Mouse (Mus musculus) heart, postnatal 0 days (tissue): ENCODE measurements around the gene Apoc4. TPM values are rescaled to one million over a fixed set of nuclear protein-coding genes. Genes with fewer than 3 reads are reported as not detected.

ENCODE experiments used
- ATAC-seq: fragments of 200-750 bp; cut with Nextera tagmentation; 2 replicates; pipeline ENCODE4 v1.8.0; 2017; ENCODE audit warnings: low read depth, moderate number of reproducible peaks, moderate library complexity; ENCODE audit not compliant: insufficient read depth
- DNase-seq: peaks from one replicate; pipeline ENCODE4 v3.0.0-alpha.2; 2016; ENCODE audit warnings: low spot score
- H3K27ac ChIP-seq: fragments of 300-500 bp; sonication (generic); 2 replicates; pipeline ENCODE4 v1.5.1; 2014; ENCODE audit warnings: low read depth, mild to moderate bottlenecking
- H3K27me3 ChIP-seq: fragments of 300-500 bp; sonication (generic); 2 replicates; pipeline ENCODE4 v1.6.1; 2014; ENCODE audit warnings: low read length, mixed read lengths; ENCODE audit not compliant: control insufficient read depth, insufficient read depth
- H3K36me3 ChIP-seq: fragments of 300-500 bp; sonication (generic); replicated peaks from 2 replicates; pipeline ENCODE4 v1.6.1; 2014; ENCODE audit warnings: low read length, mixed read lengths; ENCODE audit not compliant: control insufficient read depth, insufficient read depth
- H3K4me1 ChIP-seq: fragments of 300-500 bp; sonication (generic); 2 replicates; pipeline ENCODE4 v1.6.1; 2014; ENCODE audit warnings: antibody characterized with exemption; ENCODE audit not compliant: control insufficient read depth, insufficient read depth
- H3K4me2 ChIP-seq: fragments of 300-500 bp; sonication (generic); 2 replicates; pipeline ENCODE4 v1.6.1; 2014; ENCODE audit warnings: low read depth, mild to moderate bottlenecking, low read length, moderate library complexity
- H3K4me3 ChIP-seq: fragments of 300-500 bp; sonication (generic); 2 replicates; pipeline ENCODE4 v1.5.1; 2014; ENCODE audit warnings: low read depth, low read length
- H3K9ac ChIP-seq: fragments of 300-500 bp; sonication (generic); replicated peaks from 2 replicates; pipeline ENCODE4 v1.6.1; 2014; ENCODE audit warnings: low read depth, low read length, mixed read lengths
- H3K9me3 ChIP-seq: fragments of 300-500 bp; sonication (generic); replicated peaks from 2 replicates; pipeline ENCODE4 v1.6.1; 2016; ENCODE audit warnings: low read length; ENCODE audit not compliant: control insufficient read depth
- CTCF ChIP-seq: IDR thresholded peaks from 2 replicates; pipeline ENCODE4 v1.5.1; 2016; ENCODE audit warnings: antibody characterized with exemption, control low read depth, low read depth
- EP300 ChIP-seq: IDR thresholded peaks from 2 replicates; pipeline ENCODE4 v1.6.1; 2016; ENCODE audit warnings: antibody characterized with exemption, low read depth
- WGBS: fragments of 180-500 bp; shearing (Covaris S2); extraction: QIAGEN DNeasy Blood & Tissue Kit; methylation state at CpG from one replicate; pipeline ENCODE4 v1.1.7; 2014; 5-methylcytosine and 5-hydroxymethylcytosine counted together
- polyA plus RNA-seq: library from polyadenylated mRNA; unstranded; fragments of >200 nt; fragmentation: Nextera tagmentation; extraction: Ambion mirVana; gene quantifications from 2 replicates; pipeline ENCODE4 v1.2.1, GENCODE M21; 2015
- total RNA-seq: library from RNA; depleted of rRNA; stranded (reverse); fragments of >200 nt; gene quantifications from 2 replicates; pipeline ENCODE4 v1.2.3, GENCODE M21; 2014; ENCODE audit warnings: low replicate concordance

The Apoc4 gene
- total and polyA plus RNA-seq, 2 experiments from 2014 or later = 0.18 TPM; not detected in 1

DNA sequence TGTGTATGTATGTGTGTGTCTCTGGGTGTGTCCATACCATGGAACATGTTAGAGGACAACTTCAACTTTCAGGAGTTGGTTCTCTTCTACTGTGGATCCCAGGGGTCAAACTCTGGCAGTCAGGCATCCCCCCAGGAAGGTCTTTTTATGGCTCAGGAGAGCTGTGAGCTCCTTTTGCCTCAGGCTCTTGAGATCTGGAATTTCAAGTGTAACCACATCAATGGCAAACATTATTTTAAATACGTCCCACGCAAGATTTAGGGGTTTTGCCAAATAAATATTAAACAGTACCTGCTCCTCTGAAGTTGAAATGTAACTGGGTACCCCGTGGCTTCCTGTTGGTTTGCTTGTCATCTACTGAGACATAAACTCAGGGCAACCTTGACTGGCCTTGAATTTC is 1.7 kb upstream of the Apoc4 start:
- Histone ChIP-seq H3K9me3 (no peaks in the 10 kb centered on the region), H3K9ac (no peak overlapping the region), H3K4me1 (0 out of 2 replicates have a peak, but pooled peaks cover 2% of the 10 kb centered on the region), H3K27ac (no peak overlapping the region), H3K4me3 (no peak overlapping the region), H3K36me3 (no peaks in the 10 kb centered on the region), H3K27me3 (no peaks in the 10 kb centered on the region), H3K4me2 (no peak overlapping the region)
- no peak for ATAC-seq
- TF ChIP-seq CTCF (no peak), EP300 (no peak)
- DNase-seq = no peak
- WGBS = 72% methylated on average over 3 of the region's 3 CpGs

DNA sequence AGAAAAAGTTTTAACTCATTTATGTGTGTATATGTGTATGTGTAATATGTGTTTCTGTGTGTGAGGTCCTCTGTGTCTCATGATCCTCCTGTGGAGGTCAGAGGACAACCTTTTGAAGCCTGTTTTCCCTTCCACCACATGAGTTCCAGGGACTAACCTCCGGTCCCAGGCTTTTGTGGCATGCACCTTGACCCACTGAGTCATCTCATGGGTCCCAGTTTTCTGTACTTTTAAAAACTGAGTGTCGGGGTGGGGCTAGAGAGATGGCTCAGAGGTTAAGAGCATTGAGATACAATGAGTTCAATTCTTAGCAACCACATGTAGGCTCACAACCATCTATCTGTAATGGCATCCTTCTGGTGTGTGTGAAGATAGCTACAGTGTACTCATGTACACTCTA is 577 bp downstream of the Apoc4 start:
- no peaks in the 10 kb centered on the region for H3K36me3 ChIP-seq
- H3K27me3 ChIP-seq = no peaks in the 10 kb centered on the region
- DNase-seq = no peak
- H3K27ac ChIP-seq = no peak overlapping the region
- no peak for TF ChIP-seq EP300
- TF ChIP-seq CTCF = no peak
- H3K4me2 ChIP-seq = no peak overlapping the region
- no peak overlapping the region for H3K9ac ChIP-seq
- no peak for ATAC-seq
- 0 out of 2 replicates have a peak, but pooled peaks cover 2% of the 10 kb centered on the region for H3K4me1 ChIP-seq
- no peak overlapping the region for H3K4me3 ChIP-seq
- 84% methylated on average over 2 of the region's 2 CpGs for WGBS
- no peaks in the 10 kb centered on the region for H3K9me3 ChIP-seq

DNA sequence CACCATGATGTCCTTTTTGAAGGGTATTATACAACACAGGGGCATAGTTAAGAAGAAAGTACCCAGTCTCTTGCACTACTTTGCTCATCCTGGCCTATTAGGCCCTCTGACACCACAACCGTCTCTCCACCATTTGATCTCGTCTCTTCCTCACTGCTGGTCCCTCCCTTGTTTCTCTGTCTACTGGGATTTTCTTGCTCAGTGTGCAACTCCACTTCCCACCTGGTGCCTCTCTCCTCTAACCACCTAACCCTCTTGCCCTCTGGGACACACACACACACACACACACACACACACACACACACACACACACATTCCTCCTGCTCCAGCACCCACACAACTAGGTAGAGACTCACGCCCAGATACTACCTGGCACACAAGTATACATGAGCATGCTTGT is 2.4 kb downstream of the Apoc4 start:
- TF ChIP-seq CTCF (no peak), EP300 (no peak)
- H3K9me3 ChIP-seq = no peaks in the 10 kb centered on the region
- H3K27ac ChIP-seq = no peak overlapping the region
- DNase-seq = no peak
- H3K36me3 ChIP-seq = no peaks in the 10 kb centered on the region
- WGBS = 88% methylated on average over 3 of the region's 3 CpGs
- H3K9ac ChIP-seq = no peak overlapping the region
- 0 out of 2 replicates have a peak, but pooled peaks cover 2% of the 10 kb centered on the region for H3K4me1 ChIP-seq
- ATAC-seq = no peak
- H3K27me3 ChIP-seq = no peaks in the 10 kb centered on the region
- H3K4me3 ChIP-seq = no peak overlapping the region
- H3K4me2 ChIP-seq = no peak overlapping the region

DNA sequence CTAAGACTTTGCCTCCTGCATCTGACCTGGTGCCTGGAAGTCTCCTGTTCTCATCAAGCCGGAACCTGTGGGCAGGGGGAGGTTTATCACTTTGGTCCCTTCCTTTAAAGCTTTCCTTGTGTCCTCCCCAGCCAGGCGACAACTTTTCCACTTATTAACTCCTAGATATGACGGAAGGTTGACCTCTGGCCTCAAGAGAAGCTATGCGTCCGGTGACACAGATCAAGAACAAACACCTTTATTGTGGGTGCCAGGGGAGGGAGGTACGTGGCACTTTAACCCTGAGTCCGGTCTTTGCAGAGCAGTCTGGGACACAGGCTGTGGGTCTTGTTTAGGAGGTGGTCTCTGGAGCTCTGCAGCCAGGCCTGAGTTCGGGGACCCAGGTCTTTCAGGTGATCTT is 3.4 kb downstream of the Apoc4 start, which contains the start of gene Apoc2:
TSS of gene Apoc2 (minus strand) at position 70 of the 400 bp plus-strand sequence.
- Histone ChIP-seq H3K36me3 (no peaks in the 10 kb centered on the region), H3K4me3 (no peak within 1 kb of the TSS), H3K9me3 (no peaks in the 10 kb centered on the region), H3K9ac (no peak within 1 kb of the TSS), H3K27ac (no peak within 1 kb of the TSS), H3K4me1 (0 out of 2 replicates have a peak, but pooled peaks cover 2% of the 10 kb centered on the region), H3K27me3 (no peaks in the 10 kb centered on the region), H3K4me2 (no peak within 1 kb of the TSS)
- TF ChIP-seq CTCF = no peak
- no peak for TF ChIP-seq EP300
- DNase-seq (no peak), ATAC-seq (no peak)
- 70% methylated on average over 8 of the region's 8 CpGs for WGBS

DNA sequence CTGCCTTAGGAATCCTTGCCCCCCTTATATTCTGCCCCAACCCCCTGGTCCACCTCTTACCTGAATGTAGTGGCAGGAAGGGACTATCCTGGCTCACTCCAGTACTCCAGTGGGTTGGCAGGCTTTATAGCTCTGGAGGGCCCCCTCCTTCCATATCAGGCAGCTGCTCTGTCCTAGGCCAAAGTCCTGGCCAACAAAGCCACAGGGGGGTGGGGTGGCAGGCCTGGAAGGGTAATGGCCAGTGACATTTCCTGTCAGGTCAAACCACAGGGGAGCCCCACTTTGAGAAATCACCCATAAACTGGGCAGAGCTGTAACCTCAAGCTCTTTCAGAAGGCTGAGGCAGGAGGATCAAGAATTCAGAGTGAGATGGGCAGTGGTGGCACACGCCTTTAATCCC is 4.6 kb downstream of the Apoc4 start:
- TF ChIP-seq EP300 = no peak
- no peak for TF ChIP-seq CTCF
- Histone ChIP-seq H3K4me2 (no peak overlapping the region), H3K27ac (no peak overlapping the region), H3K4me3 (no peak overlapping the region), H3K4me1 (0 out of 2 replicates have a peak, but pooled peaks cover 2% of the 10 kb centered on the region), H3K9me3 (no peaks in the 10 kb centered on the region), H3K27me3 (no peaks in the 10 kb centered on the region), H3K36me3 (no peaks in the 10 kb centered on the region), H3K9ac (no peak overlapping the region)
- WGBS = 81% methylated on average over 1 of the region's 1 CpGs
- ATAC-seq (no peak), DNase-seq (no peak)

DNA sequence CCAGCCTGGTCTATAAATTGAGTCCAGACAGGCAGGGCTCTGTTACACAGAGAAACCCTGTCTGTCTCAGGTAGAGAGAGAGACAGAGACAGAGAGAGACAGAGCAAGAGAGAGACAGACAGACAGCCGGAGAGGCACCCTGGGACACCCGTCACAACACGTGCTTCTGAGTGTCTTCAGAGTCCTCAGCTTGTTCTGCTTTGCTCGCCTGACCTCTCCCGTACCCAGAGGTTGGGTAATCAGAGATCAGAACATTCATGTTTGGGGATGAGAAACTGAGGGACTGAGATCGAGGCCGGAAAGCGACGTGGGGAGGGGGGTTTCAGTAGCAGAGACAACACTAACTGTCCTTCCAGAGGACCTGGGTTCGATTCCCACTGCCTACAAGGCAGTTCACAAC is 5.5 kb downstream of the Apoc4 start:
- DNase-seq = no peak
- 81% methylated on average over 10 of the region's 10 CpGs for WGBS
- Histone ChIP-seq H3K27ac (no peak overlapping the region), H3K4me3 (no peak overlapping the region), H3K36me3 (no peaks in the 10 kb centered on the region), H3K9ac (no peak overlapping the region), H3K4me2 (no peak overlapping the region), H3K4me1 (no peaks in the 10 kb centered on the region), H3K27me3 (no peaks in the 10 kb centered on the region), H3K9me3 (no peaks in the 10 kb centered on the region)
- no peak for TF ChIP-seq EP300
- TF ChIP-seq CTCF = no peak
- ATAC-seq = no peak
